Mouse (Mus musculus): ENCODE results near the gene Mrps16.

Gene Mrps16

DNA sequence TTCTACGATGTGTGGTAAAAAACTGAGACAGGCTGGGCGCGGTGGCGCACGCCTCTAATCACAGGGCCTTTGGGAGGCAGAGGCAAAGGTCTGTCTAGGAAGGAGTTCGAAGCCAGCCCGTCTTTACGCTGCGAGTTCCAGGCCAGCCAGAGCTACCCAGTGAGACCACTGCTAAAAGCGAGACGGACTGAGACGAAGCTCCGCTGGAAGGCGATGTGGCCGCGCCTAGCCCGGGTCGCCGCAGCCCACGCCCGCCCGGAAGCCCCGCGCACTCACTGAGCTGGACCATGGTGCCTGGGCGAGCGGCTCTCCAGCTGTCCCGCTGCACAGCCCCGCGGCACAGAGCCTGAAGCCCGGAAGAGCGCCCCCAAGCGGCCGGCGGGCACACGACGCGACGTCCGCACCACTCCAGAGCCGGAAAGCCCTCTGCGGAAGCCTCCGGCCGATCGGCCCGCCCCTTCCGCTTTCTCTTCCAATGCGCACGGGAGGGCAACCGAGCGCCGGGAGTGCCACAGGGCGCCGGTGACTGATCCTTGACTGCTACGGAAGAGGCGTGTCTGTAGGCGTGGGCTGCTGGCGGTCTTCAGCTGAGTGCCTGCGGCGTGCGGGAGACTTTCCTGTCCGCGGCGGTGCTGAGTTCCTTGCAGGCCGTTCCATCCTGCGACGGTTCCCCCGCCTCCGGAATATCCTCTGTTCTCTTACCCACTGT lies at the start of gene Mrps16:
Gene Mrps16, minus strand, starts transcription at position 430 of the 709 bp plus-strand sequence.
- peak; percentile 95 for DNase-seq (ENCODE audit: low spot score)

DNA sequence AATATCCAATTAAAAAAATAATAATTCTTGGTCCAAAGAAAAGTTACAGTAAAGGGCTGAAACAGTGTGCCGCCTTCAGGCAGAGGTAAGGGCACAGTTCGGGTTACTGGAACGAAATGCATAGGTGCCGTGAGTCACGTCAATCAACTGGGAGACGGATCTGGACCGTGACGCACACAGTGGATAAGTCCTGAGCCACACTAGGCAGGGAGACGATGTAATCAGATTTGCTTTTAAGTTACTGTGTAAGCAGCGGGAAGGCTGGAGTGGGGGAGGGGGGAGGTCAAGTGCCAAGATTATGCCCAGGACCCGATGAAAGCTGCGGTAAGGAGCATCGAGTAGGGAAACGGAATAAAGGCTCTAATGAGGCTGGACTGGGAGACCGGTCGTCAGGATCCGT lies 48.8 kb upstream of the Mrps16 start:
- no peak for DNase-seq (ENCODE audit: low spot score)

DNA sequence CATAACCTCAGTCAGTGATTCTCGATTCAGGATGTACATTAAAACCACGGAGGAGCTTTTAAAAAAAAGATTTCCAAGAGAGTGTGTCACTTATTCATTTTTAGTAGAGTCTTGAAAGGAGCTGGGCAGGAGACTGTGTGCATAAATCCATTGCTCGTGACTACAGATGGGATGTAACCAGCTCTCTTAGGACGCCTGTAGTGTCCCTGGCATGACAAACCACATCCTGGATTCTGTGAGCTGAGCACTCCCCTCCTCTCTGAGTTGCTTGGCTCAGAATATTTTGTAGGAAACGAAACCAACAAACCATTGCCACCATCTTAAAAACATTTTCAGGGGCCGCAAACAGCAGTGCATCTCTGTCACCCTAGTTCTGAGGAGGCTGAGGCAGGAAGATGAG lies 43.5 kb upstream of the Mrps16 start:
- DNase-seq (ENCODE audit: low spot score) = no peak

DNA sequence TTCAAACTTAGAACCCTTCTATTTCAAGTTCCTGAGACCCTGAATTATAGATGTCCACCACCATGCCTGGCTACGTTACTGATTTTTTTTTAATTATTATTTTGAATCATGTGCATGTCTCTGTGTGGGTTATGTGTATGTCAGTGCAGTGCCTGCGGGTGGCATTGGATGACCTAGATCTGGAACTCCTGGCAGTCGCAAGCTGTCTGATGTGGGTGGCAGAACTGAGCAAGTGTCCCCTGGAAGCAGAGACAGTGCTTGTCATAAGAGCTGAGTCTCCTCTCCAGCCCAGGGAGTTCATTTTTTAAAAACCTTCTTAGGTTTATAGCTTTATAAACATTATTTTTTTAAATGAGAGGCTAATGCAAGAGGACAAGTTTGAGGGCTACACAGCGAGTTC lies 39.0 kb upstream of the Mrps16 start:
- no peak for DNase-seq (ENCODE audit: low spot score)

DNA sequence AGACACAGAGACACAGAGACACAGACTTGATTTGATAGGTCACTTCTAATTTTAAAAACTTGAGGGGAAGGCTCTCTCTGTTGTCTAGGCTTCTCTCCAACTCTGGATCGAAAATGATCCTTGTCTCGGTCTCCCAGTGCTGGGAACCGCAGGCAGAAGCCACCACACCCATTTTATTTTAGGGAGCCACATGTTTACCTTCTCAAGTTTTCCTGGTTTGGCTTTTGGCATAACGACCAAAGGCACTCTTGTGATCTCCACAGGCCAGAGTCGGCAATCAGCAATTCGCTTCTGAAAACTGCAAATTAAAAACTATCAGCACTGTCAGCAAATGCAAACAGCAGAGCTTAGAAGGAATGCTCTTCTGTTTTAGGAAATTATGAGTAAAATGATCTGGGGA lies 38.3 kb upstream of the Mrps16 start:
- DNase-seq (ENCODE audit: low spot score) = no peak

DNA sequence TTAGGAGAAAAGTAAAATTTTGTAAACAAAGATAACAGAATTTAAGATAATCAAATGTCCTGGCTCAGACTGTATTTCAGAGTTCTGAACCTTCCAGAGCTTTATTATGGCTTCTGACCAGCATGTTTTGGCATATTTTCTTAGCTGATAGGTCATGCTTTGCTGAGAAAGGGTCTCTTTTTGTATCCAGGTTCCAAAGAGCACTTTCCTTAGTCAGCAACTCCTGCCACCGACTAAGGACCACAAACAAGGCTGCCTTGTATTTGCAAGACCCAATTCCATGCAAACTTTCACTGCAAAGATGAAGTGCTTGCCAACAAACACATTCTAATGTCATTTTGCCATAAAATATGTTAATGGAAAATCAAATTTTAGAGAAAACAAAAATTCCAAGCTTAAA lies 36.4 kb upstream of the Mrps16 start:
- no peak for DNase-seq (ENCODE audit: low spot score)

DNA sequence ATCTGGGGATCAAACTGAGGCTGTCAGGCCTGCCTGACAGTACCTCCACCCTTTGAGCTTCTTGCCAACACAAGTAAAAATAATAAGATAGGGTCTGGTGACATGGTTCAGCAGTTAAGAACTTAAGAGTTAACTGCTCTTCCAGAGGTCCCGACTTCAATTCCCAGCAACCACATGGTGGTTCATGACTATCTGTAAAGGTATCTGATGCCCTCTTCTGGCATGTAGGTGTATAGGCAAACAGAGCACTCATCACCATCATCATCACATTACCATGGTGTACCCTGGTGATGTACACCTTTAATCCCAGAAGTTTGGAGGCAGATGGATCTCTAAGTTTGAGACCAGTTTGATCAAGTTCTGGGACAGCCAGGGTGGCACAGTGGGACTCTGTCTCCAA lies 35.2 kb upstream of the Mrps16 start:
- no peak for DNase-seq (ENCODE audit: low spot score)

DNA sequence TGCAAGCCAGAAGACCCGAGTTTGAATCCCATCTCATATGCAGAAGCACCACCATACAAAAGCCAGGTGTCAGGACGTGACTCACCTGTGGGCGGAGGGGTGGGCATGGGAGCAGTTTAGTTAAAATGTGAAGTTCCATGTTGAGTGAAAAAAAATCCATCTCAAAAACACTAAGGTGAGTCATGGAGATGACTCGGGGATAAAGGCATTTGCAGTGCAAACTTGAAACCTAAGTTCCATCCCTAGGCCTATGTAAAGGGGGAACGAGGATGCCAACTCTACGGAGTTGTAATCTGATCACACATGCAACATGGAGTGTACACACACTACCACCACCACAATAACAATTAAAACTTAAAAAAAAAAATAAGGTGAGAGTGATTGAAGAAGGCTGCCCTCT lies 29.6 kb upstream of the Mrps16 start:
- DNase-seq (ENCODE audit: low spot score) = no peak

DNA sequence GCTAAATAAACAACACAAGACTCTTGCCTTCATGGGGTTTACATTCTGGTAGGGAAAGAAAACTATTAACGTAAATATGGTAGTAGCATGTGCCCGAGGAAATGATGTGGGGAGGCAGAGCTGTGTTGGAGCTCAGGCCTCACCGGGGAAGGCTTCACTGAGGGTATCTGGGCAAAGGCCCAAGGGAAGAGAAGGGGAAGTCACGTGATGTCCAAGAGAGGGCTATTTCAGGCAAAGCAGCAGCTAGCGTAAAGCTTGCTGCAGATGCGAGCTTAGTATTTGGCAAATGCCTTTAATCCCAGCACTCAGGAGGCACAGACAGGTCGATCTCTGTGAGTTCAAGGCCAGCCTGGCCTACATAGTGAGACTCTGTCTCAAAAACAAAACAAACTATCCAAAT lies 28.8 kb upstream of the Mrps16 start:
- DNase-seq (ENCODE audit: low spot score) = no peak

DNA sequence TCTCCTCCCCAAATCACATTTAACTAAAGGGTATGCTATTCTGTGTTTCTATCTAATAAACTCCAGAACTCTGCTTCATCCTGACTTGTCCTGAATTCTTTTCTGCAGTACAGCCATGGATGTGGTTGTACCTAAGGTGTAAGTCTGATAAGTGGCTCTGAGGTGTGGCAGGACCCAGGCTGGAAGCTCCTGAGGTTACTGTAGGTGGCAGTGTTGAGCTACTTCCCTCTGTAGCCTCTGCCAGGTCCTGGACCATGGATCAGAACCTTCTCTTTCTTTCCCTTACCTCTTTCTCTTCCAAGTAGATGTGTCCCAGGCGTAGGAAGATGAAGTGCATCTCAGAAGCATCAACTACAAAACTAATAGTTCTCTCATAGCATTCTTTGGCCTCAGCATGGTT lies 6.6 kb upstream of the Mrps16 start:
- no peak for DNase-seq (ENCODE audit: low spot score)

DNA sequence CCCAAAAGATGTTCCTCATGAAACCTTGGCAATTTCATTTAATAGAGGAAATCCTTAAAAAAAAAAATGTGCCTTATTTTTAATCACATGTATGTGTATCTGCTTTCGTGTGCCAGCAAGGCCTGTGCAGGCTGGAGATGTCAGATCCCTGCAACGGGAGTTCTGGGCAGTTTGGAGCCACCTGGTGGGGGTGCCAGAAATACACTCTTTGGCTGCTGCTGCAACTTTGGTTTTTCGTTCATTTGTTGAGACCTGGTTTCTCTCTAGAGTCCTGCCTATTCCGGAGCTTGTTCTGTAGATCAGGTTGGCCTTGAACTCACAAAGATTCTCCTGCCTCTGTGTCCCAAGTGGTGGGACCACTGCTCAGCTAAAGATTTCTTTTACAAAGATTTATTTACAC lies 5.4 kb upstream of the Mrps16 start:
- no peak for DNase-seq (ENCODE audit: low spot score)

DNA sequence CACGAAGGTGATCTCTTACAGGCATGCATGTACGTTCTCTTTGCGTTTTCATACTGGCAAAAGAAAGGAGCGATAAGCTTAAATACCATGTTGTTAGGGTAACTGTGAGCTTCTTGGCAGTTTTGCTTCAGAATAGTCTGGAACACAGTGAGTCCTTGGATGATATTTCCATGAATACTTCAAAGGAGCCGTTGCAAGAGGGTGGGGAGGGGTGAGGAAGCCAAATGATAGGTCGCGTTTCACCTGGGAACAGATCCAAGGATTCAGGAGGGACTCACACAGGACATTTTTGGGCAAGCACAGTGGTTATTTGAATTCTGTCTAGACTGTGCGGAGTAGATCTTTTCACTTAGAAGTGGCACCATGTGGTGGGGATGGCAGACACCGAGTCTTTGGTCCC lies 3.8 kb upstream of the Mrps16 start:
- no peak for DNase-seq (ENCODE audit: low spot score)

DNA sequence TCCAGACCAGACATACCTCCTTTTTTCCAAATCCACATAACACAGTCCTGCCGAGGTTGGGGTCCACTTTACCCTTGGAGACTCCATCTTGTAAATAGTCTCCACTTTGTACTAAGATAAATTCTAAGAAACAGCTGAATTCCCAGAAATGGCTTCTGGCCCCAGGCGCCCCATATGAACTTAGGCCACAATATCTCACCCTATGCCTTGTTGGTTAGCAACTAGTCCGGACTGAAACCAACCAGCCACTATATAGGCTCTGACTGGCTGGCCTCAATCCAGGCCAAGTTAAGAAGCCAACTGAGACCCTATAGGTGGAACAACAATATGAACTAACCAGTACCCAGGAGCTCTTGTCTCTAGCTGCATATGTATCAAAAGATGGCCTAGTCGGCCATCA lies 1.1 kb downstream of the Mrps16 start:
- no peak for DNase-seq (ENCODE audit: low spot score)

DNA sequence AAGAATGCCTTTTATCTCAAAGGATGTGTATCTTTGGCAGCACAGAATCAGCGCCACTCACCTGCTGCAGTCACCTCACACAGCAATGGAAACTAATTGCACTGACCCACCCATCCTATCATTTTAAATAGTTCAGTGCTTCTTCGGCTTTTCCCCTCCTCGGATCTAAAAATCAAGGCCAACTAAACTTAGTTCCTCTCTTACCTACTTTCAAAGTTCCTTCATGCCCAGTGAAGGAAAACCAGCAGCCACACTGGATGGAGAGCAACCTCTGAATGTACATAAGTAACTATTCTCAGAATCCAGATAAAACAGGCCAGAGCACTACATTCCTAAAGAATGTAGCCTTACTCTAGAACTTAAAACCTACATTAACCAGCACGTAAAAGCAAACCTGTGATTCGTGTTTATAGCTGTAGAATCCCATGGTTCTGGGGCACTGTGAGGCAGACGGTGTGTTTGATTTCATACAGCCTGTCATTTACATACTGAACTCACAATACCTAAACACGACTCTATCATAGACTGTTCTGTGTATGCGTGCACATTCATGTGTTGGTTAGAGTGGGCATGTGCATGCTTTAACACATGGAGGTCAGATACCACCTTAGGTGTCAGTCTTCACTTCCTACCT lies 3.9 kb downstream of the Mrps16 start:
- DNase-seq (ENCODE audit: low spot score) = no peak

DNA sequence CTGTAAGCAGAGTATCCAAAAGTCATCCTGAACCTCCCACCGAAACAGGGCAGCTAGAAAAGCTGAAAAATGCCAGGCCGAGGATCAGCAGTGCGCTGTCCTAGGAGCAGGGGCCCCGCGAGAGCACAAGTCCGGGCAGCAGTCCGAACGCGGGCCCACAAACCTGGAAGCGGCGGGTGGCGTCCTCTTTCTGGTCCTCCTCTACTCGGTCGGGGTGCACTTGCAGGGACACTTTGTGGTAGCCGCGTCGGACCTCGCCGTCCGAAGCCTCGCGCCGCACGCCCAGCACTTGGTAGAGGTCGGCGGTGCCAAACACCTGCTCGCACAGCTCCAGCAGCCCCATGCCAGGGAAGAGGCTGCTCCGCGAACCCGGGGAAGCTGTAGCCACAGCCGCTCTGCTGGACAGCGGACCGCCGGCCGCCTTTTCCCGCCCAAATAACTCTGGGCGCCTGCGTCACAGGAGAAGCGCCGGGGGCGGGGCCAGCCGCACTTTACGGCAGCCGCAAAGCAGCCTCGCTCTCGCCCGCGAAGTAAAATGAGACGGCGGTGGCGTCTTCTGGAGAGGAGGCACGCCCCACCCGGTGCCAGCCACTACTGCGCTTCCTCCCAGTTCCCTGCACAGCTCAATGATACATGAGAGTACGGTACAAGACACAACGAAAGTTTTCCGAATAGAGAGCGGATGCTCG lies 4.8 kb downstream of the Mrps16 start, which contains the start of gene Dnajc9:
Gene Dnajc9, minus strand, starts transcription at position 470 of the 689 bp plus-strand sequence.
- peak; percentile 94 for DNase-seq (ENCODE audit: low spot score)

DNA sequence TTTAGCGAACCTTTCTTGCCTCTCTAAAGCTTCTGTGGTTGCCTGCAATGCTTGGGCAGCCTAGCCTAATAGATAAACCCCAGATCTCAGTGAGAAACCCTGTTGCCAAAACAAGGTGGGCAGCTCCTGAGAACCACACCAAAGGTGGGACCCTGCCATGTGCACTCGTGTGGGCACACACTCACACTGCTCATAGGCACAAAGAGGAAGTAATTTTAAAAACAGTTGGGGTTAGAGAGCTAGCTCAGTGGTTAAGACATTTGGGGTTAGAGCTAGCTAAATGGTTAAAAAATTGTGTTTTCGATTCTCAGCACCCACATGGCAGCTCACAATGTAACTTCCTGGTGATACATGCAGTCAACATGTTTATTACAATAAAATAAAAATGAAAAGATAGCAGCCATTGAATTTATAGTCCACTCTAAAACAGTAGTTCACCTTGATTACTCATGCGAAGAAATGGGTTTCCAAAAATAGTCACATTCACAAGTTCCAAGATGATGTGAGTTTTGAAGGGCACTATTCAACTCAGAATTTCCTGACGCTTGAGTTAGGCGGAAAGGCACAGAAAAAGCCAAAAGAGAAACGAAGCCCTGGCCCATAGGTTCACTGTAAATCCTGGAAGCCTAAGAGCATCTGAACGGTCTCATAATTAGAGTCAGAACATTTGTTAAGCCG lies 13.5 kb downstream of the Mrps16 start:
- DNase-seq (ENCODE audit: low spot score) = no peak

DNA sequence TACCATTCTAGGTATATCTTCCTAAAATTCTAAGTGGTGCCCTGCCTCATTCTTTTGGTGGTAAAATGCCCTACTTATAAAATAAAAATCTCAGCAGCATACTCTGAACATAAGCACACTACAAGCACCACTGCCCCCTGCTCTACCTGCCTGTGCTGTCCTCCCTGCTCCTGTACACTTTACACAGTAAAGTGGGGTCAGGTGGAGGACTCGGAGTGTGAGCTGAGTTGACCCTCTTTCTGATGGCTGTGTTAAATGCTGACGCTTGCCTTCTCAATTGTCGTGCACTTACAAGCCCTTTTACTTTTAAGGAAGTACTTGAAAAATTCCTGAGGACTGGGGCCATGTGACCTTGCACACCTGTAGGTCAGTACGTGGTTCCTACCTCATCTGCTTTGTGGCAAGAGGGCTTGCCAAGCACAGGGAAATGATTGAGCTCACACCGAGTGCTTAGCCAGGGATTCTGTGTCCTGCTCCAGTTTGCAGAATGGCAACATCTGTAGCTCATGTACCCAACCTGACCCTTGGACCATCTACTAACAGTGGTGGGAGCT lies 14.3 kb downstream of the Mrps16 start:
- no peak for DNase-seq (ENCODE audit: low spot score)

DNA sequence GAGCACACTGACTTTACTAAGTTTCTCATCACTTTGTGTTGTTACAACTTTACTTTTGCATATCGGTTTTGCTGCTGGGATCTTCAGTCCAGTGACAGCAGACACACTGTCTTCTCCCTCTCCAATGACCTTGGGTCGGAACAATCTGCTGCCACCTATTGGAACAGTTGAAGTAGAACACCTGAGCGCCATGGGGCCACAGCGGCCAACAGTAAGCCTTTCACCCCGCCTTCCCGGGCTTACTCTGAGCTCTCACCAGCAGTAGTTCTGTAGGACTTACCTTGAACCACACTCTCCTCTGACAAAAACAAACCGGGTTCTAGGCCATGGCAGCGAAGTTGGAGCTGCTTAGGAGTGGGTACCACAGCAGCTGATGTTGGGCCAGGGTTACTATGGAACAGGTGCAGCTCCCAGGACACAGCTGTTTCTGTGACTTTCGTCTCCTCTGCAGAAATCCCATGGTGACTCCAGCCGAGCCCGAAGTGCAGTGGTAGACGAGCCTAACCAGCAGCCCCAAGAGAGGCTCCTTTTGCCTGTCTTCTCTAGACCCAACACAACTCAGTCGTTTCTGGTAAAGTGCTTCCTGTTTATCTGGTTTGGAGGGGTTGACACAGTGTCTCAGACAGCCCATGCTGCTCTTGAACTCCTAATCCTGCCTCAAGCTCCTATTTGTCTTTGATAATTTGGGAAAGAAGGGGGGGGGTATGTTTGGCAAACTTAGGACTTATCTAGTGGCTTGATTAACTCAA lies 14.9 kb downstream of the Mrps16 start:
- DNase-seq (ENCODE audit: low spot score) = peak; percentile 51

DNA sequence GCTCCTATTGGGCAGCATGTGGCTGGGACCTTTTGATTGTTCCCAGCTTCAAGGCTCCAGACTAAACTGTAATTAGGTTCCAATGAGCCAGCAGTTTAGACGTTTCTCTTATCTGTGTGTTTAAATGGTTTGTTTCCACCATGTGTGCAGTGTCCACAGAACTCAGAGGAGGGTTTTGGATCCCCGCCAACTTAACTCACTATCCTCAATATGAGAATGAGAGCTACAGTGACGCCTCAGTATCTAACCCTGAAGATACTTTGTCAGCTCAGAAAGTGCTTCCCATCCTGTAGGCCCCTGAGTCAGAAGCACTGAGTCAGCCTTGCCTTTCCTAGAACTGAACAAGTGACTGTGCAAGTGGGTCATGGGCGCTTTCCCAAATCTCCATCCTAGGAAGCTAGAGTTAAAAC lies 16.3 kb downstream of the Mrps16 start:
- no peak for DNase-seq (ENCODE audit: low spot score)

DNA sequence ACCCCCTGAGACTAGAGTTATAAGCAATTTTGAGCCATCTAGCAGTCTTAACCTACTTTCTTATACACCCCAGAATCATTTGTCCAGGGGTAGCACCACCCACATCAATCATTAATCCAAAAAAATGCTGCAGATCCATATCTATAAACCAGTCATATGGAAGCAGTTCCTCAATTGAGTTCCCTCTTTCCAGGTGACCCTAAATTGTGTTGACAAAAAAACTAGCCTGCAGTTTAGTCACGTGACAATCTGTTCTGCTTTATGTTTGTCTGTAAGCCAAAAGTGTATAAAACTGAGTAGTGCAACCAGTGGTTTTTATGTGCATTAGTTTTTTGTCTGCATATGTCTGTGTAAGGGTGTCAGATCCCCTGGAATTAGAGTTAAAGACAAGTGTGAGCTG lies 21.6 kb downstream of the Mrps16 start:
- DNase-seq (ENCODE audit: low spot score) = no peak

DNA sequence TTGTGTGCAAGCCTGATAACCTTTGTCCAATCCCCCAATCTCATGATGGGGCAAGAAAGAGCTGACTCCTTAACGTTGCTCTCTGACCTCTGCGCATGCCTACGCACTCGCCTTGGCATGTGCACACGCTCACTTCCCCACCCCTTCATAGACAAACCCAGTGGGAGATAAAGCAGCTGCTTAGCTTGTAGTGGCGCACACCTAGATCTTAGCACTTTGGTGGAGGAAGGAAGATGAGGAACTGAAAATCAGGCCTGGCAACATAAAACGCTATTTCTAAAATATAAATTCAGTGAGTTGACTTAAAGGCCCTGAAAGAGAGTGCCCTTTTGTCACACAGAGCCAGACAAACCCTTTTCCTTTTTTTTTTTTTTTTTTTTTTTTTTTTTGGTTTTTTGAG lies 22.6 kb downstream of the Mrps16 start:
- no peak for DNase-seq (ENCODE audit: low spot score)

DNA sequence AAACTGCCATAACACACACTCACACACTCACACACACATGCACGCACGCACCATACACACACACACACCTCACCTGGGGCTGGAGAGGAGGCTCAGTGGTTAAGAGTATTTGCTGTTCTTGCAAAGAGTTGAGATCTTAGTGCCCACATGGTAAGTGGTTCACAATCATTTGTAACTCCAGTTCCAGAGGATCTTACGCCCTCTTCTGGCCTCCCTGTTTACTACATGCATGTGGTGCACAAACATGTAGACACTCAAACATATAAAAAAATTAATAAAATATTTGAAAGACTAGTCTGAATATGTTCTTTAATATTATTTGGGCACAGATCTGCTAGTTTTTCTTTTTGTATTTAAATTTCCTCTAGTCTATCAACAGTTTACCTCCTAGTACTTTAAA lies 25.2 kb downstream of the Mrps16 start:
- DNase-seq (ENCODE audit: low spot score) = no peak
